Mouse (Mus musculus) limb, embryonic 10.5 days (tissue): ENCODE results near the gene Crhr1. TPM values are rescaled to one million over a fixed set of nuclear protein-coding genes. Genes with fewer than 3 reads are reported as not detected.

Source experiments
- DNase-seq: peaks from one replicate; pipeline ENCODE4 v3.0.0-alpha.2; 2017; ENCODE audit warnings: low spot score
- H3K27ac ChIP-seq: fragments of 300-500 bp; sonication (generic); 2 replicates; pipeline ENCODE4 v1.5.1; 2016; ENCODE audit warnings: mild to moderate bottlenecking
- H3K27me3 ChIP-seq: fragments of 300-500 bp; sonication (generic); 2 replicates; pipeline ENCODE4 v1.6.1; 2016; ENCODE audit warnings: low read depth, mild to moderate bottlenecking; ENCODE audit not compliant: poor library complexity, severe bottlenecking
- H3K36me3 ChIP-seq: fragments of 300-500 bp; sonication (generic); 2 replicates; pipeline ENCODE4 v1.6.1; 2016; ENCODE audit warnings: mild to moderate bottlenecking, moderate library complexity
- H3K4me1 ChIP-seq: fragments of 300-500 bp; sonication (generic); 2 replicates; pipeline ENCODE4 v1.6.1; 2016
- H3K4me3 ChIP-seq: fragments of 300-500 bp; sonication (generic); 2 replicates; pipeline ENCODE4 v1.5.1; 2016; ENCODE audit warnings: mild to moderate bottlenecking, moderate library complexity
- H3K9me3 ChIP-seq: fragments of 300-500 bp; sonication (generic); replicated peaks from 2 replicates; pipeline ENCODE4 v1.6.1; 2016; ENCODE audit warnings: mild to moderate bottlenecking
- WGBS: fragments of 180-500 bp; shearing (Covaris S2); methylation state at CpG from one replicate; pipeline ENCODE4 v1.1.7; 2016; 5-methylcytosine and 5-hydroxymethylcytosine counted together
- polyA plus RNA-seq: library from polyadenylated mRNA; unstranded; fragments of >200 nt; fragmentation: Nextera tagmentation; extraction: Ambion mirVana; gene quantifications from 2 replicates; pipeline ENCODE4 v1.2.1, GENCODE M21; 2016

The Crhr1 gene
- polyA plus RNA-seq, 1 experiment from 2014 or later = 1.1 TPM

DNA sequence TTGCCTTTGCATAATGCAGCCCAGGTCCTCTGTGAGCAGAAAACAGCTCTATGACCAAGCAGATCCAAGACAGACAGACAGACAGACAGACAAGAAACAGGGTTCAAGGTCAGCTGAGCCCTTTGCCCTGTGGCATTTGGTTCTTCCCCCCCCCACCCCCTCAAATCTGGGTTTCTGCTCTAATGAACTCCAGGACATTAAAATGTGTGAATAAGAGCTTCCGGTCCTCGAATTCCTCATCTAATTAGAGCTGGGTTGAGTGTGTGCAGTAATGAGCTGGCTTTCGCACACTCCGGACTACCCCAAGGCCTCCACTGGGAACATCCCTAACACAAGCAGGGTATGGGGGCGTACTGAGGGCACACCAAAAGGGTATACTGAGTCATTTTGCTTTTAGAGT lies 18.3 kb downstream of the Crhr1 start:
- WGBS = 75% methylated on average over 5 of the region's 5 CpGs
- H3K27ac ChIP-seq = peak overlapping the region; percentile 68

DNA sequence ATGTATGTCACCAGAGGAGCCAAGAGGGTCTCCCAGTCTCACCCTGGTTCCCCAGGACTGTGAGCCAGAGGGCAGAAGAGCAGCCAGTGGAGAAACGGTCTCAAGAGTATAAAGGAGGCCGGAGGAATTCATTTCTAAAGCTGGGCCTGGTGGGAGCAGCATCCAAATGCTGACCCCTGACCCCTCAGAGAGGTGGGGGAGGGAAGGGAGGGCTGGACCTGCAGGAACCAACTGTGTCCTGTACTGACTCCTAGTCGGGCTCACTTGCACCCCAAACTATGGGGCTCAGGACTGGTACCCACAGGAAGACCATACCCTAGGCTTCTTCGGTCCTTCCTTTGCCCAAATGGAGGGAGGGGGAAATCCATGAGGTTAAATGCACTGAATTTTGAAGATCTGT lies 21.7 kb downstream of the Crhr1 start:
- whole genome bisulfite sequencing = 69% methylated on average over 4 of the region's 4 CpGs
- H3K4me3 ChIP-seq = no peak overlapping the region
- peaks cover 56% of the 10 kb centered on the region for H3K4me1 ChIP-seq
- no peaks in the 10 kb centered on the region for H3K9me3 ChIP-seq
- H3K27me3 ChIP-seq = peaks cover 44% of the 10 kb centered on the region
- no peak overlapping the region for H3K27ac ChIP-seq
- DNase-seq = no peak
- H3K36me3 ChIP-seq = no peaks in the 10 kb centered on the region

More for the DNA sequence above, 18.3 kb downstream of the Crhr1 start:
- no peaks in the 10 kb centered on the region for H3K9me3 ChIP-seq
- H3K36me3 ChIP-seq = no peaks in the 10 kb centered on the region
- no peak overlapping the region for H3K4me3 ChIP-seq
- DNase-seq = no peak
- peaks cover 13% of the 10 kb centered on the region for H3K27me3 ChIP-seq
- H3K4me1 ChIP-seq = peaks cover 61% of the 10 kb centered on the region

DNA sequence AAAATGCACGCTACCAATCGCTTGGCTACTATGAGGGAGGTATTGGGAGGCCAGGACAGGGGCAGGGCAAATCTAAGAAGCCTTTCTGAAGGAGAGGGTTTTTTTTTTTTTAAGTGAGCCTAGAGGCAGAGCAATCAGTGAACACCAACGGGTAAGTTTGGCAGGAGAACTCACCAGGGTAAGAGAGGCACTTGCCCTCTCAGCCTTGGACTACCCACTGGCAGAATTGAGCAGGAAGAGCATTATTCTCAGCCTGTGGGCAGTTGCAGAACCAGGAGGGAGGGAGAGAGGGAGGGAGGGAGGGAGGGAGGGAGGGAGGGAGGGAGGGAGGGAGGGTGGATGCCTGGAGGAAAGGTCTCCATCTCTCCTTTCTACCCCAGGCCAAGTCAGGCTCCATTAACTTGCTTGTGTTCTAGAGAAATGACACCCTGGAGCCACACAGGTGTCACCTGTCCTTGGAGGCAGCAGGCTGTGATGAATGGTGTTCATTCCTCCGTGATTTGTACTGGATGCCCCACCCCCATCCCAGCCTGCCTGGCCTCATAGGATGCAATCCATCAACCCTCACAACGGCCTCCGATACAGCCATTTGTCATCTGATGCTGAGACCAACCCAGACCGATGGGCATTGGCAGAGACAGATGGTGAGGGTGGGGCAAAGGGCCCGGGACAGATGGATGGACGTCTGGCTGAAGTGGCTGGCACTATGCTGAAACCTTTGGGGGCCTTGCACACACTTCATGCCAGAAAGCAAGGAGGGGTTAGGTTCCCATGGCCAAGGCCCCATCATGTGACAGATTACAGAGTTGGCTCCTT lies 22.4 kb downstream of the Crhr1 start:
- Histone ChIP-seq H3K27me3 (peaks cover 51% of the 10 kb centered on the region), H3K36me3 (no peaks in the 10 kb centered on the region), H3K4me1 (peaks cover 55% of the 10 kb centered on the region), H3K9me3 (no peaks in the 10 kb centered on the region), H3K27ac (no peak overlapping the region), H3K4me3 (no peak overlapping the region)
- no peak for DNase-seq
- WGBS = 26% methylated on average over 9 of the region's 9 CpGs

DNA sequence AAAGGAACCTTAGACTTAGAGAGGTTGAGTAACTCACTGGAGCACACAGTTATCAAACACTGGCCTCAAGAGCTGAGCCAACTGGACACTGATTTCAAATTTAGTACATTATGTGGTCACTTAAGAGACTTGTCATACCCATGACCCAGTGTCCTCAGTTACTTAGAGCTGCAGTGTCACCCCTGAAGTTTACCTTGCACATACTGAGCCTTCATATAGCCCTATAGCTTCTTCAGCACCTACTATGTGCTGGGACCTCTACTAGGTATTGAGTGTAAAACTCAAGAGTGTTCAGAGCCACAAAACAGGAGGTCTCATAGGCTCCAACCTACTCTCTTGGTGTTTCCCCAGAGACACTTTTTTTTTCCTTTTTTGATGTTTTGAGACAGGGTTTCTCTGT lies 23.2 kb downstream of the Crhr1 start:
- no peak overlapping the region for H3K27ac ChIP-seq
- H3K36me3 ChIP-seq = no peaks in the 10 kb centered on the region
- H3K27me3 ChIP-seq = peaks cover 51% of the 10 kb centered on the region

DNA sequence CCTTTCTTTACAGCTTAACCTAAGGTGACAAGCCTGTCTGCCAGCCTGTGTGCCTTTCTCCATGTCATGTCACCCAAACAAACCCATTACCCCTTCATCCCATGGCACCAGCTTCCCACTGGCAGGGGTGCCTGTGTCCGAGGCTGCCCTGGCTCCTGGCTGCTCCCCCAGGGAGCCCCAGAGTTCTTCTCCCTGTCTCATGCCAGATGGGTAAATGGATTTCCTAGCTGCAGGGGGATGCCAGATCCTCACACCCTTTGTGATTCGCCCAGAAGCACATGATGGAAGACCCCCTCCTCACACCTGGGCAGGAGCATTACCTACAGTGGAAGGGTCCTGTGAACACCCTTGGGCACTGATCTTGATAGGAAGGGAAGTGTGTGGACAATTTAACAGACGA lies 23.7 kb downstream of the Crhr1 start:
- WGBS = 63% methylated on average over 3 of the region's 3 CpGs
- Histone ChIP-seq H3K27me3 (peaks cover 51% of the 10 kb centered on the region), H3K4me3 (no peak overlapping the region), H3K36me3 (no peaks in the 10 kb centered on the region), H3K4me1 (peaks cover 42% of the 10 kb centered on the region), H3K9me3 (no peaks in the 10 kb centered on the region), H3K27ac (no peak overlapping the region)
- no peak for DNase-seq

More for the DNA sequence above, 23.2 kb downstream of the Crhr1 start:
- Histone ChIP-seq H3K4me3 (no peak overlapping the region), H3K4me1 (peaks cover 47% of the 10 kb centered on the region), H3K9me3 (no peaks in the 10 kb centered on the region)
- no peak for DNase-seq

DNA sequence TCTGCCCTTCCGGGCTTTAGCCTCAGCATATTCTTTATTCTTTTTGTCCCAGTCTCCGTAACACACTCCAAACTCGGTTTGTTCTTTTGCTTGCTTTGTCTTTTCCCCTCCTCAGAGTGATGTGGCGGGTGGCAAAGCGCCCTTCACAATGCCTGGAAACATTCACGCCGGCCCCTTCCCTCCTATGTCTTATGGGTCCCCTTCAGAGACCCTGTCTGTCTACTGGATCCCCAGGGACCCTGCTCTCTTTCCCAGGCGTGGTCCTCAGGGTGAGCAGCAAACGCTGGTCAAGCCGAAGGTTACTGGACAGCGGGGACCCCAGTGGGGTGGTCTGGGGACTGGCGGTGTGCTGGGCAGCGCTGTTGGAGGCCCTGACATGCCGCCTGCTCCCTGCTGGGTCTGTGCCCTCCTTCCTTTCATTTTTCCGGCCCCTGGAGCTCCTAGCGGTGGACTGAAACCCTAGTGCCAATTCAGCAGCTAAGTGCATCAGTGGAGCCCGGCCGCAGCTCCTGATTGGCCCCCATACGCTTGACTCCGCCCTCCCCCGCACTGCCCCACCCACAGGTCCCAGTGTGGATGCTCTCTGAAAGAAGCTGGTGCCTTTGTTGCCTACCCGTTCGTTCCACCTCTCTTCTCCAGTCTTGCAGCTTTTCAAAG lies 25.1 kb downstream of the Crhr1 start:
- peak; percentile 84 for DNase-seq
- H3K27ac ChIP-seq = peak overlapping the region; percentile 66
- H3K9me3 ChIP-seq = no peaks in the 10 kb centered on the region
- peak overlapping the region; percentile 53 for H3K4me3 ChIP-seq
- H3K36me3 ChIP-seq = no peaks in the 10 kb centered on the region
- 7% methylated on average over 23 of the region's 23 CpGs for WGBS
- peaks cover 45% of the 10 kb centered on the region for H3K27me3 ChIP-seq
- H3K4me1 ChIP-seq = peaks cover 39% of the 10 kb centered on the region

DNA sequence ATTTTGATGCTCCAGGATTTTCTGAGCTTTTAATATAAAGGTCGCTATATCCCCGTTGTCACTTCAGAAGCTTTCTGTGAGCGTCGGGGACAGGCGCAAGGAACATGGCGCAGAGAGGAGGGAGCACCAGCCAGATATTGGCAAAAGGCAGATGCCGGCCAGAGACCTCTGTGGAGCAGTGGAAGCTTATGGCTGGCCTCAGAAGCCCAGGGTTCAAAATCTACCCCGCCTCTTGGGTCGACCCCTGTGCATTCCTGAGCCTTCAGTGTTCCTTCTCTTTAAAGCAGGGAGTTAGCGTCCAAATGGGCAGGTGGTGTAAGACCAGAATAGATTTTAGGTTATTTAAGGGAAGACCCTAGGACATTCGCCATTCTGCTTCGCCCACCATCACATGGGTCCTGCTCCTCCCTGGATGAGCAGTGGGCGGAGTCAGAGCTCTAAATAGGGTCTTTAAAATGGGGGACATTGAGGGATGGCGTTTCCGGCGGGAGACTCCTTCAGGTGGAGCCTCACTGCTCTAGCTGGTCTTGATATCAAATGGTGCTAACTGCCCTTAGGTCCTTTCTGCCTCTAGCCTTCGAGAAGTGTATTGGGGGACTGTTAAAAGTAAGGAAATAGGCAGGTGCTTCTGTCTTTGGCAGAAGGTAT lies 25.7 kb downstream of the Crhr1 start:
- Histone ChIP-seq H3K4me3 (peak overlapping the region; percentile 53), H3K27me3 (peaks cover 41% of the 10 kb centered on the region), H3K27ac (peak overlapping the region; percentile 66; the same call in 1 of the 2 replicates), H3K9me3 (no peaks in the 10 kb centered on the region), H3K4me1 (peaks cover 39% of the 10 kb centered on the region), H3K36me3 (no peaks in the 10 kb centered on the region)
- no peak for DNase-seq
- WGBS = 7% methylated on average over 17 of the region's 17 CpGs

DNA sequence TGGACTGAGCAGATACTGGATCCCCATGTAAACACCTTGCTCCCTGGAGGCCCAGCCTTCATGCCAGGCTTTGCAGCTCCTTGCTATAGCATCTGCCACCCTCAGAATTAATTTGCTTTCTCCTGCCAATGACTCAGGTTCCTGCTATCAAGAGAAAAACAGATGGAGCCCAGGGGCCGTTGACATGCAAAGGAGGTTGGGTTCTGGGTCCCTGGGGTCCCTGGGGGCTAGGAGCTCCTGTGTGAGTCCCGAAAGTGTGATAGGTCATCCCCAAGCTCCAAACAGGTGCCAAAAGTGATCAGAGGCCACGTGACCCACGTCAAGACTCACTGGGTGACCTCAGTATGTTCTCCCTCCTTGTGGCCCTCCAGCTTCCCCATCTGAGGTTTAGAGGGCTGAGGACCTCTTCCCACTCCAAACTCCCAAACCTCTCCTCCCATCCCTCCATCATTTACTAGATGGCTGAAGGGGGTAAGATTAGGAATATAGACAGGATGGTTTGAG lies 27.2 kb downstream of the Crhr1 start:
- no peak for DNase-seq
- 83% methylated on average over 4 of the region's 4 CpGs for WGBS
- no peaks in the 10 kb centered on the region for H3K9me3 ChIP-seq
- peaks cover 27% of the 10 kb centered on the region for H3K4me1 ChIP-seq
- no peaks in the 10 kb centered on the region for H3K36me3 ChIP-seq
- no peak overlapping the region for H3K4me3 ChIP-seq
- no peak overlapping the region for H3K27ac ChIP-seq
- peaks cover 41% of the 10 kb centered on the region for H3K27me3 ChIP-seq

DNA sequence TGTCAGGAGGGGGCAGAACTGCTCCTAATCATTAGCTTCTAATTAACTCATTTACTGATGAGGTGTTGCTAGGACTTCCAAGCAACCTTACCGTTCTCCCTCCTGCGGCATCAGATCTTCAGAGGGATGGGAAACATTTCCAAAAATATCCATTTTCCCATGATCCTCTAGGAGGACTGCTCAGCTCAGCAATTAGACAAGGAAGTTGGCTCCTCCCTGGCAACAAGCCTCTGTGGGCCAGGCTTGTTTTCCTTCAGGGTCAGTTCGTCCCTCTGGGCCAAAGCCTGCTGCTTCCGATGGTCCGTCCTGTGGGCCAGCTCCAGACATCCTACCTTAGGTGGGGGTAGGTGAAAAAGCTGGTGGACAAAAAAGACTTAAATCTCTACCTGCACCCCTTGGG lies 28.5 kb downstream of the Crhr1 start:
- WGBS = 84% methylated on average over 5 of the region's 5 CpGs
- DNase-seq = no peak
- peaks cover 48% of the 10 kb centered on the region for H3K27me3 ChIP-seq

DNA sequence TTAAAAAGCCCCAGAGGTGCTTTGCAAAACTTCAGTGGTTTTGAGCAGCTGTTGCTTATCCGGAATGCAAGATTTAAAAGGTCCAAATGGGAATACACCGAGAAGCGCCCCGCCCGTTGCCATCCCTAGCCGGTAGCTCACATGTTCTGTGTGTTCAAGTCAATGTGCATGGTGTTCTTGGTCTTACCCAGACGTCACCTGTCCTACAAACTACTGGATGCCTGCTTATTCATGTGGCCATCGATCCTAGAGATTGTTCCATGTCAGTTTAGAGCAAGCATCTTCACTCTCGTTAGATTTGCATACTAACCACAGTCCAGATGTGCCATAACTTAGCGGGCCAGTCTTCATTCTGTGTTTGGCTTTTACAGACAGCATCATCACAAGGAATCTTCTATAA lies 31.6 kb downstream of the Crhr1 start:
- Histone ChIP-seq H3K4me3 (no peak overlapping the region), H3K4me1 (peaks cover 3% of the 10 kb centered on the region; the same call in 1 of the 2 replicates), H3K27me3 (peaks cover 18% of the 10 kb centered on the region), H3K9me3 (no peaks in the 10 kb centered on the region), H3K36me3 (no peaks in the 10 kb centered on the region), H3K27ac (no peak overlapping the region)
- WGBS = 91% methylated on average over 10 of the region's 10 CpGs
- no peak for DNase-seq

More for the DNA sequence above, 28.5 kb downstream of the Crhr1 start:
- H3K36me3 ChIP-seq = no peaks in the 10 kb centered on the region
- no peaks in the 10 kb centered on the region for H3K9me3 ChIP-seq
- H3K27ac ChIP-seq = no peak overlapping the region
- H3K4me3 ChIP-seq = no peak overlapping the region
- H3K4me1 ChIP-seq = peaks cover 21% of the 10 kb centered on the region

DNA sequence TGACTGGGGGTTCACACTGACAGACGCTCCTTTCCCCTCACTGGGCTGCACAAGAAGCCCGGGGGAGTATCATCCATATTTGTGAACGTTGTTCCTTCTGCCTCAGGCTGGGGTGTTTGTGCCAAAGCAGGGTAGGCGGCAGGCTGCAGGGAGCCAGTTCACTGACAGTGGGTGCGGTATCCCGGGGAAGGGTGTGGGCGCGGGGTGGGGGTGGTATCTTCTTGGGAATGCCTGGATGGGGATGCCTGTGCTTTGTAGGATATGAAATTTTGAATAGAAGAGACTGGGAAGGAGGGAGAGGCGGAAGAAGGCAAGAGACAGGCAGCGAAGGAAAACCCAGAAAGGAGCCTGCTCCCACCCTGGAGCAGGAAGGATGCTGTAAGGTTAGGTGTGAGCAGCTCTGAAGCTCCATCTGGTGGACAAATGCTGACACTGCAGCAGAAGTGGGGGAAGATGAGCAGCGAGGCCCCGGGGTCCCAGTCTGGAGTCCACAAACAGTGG lies 38.7 kb downstream of the Crhr1 start:
- Histone ChIP-seq H3K4me1 (peaks cover 4% of the 10 kb centered on the region; the same call in 1 of the 2 replicates), H3K27ac (no peak overlapping the region), H3K9me3 (no peaks in the 10 kb centered on the region), H3K36me3 (no peaks in the 10 kb centered on the region), H3K4me3 (no peak overlapping the region; the same call in 1 of the 2 replicates), H3K27me3 (peaks cover 14% of the 10 kb centered on the region)
- 39% methylated on average over 12 of the region's 12 CpGs for WGBS
- peak; percentile 80 for DNase-seq

DNA sequence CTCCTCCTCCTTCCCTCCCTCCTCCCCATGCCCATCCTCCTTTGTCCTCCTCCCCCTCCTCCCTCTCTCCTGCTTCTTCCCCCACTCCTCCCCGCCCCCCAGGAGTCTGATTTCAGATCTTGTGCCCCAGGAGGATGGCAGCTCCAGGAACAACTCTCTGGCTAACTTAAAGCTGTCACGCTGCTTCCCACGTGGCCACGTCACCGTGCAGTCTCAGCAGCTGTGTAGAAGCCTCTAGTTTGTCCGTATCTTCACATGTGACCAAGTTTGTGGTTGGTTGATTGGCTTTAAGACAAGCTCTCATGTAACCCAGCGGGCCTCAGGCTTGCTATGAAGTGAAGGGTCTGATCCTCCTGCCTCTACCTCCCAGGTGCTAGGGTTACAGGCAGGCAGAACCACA lies 46.2 kb downstream of the Crhr1 start:
- peaks cover 13% of the 10 kb centered on the region for H3K27me3 ChIP-seq
- H3K9me3 ChIP-seq = no peaks in the 10 kb centered on the region
- WGBS = 46% methylated on average over 7 of the region's 7 CpGs
- H3K27ac ChIP-seq = no peak overlapping the region
- H3K4me3 ChIP-seq = no peak overlapping the region
- peaks cover 5% of the 10 kb centered on the region for H3K4me1 ChIP-seq
- H3K36me3 ChIP-seq = no peaks in the 10 kb centered on the region
- DNase-seq = no peak

DNA sequence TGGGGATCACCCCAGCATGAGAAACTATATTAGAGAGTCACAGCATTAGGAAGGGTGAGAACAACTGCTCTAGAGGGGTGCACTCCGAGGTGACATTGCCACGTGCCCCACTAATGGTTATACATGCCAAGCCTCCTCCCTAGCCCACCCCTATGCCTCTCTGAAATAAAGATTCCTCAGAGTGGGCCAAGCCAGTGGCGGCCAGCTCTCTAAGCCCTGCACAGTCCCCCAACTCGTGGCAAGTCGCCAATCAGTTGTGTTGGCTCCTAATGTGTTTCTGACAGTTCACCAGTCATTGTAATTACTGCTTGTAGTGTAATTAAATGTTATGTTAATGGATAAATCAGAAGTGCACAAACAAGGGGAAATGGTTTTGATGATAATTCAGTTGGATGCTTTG lies 47.1 kb downstream of the Crhr1 start:
- Histone ChIP-seq H3K4me1 (peaks cover 5% of the 10 kb centered on the region), H3K27me3 (peaks cover 7% of the 10 kb centered on the region), H3K9me3 (no peaks in the 10 kb centered on the region), H3K27ac (no peak overlapping the region), H3K4me3 (no peak overlapping the region), H3K36me3 (no peaks in the 10 kb centered on the region)
- no peak for DNase-seq
- 75% methylated on average over 5 of the region's 5 CpGs for WGBS
